Mouse (Mus musculus): Measurements from ENCODE around the gene Bag5. TPM values are rescaled to one million over a fixed set of nuclear protein-coding genes. Genes with fewer than 3 reads are reported as not detected.

Gene Bag5
- polyA plus RNA-seq, 1 experiment from 2014 or later = 71.5 TPM

- Histone ChIP-seq H3K4me2 (ENCODE audit: low read length) (no peak overlapping the region), H3K27ac (ENCODE audit: low read length) (no peak overlapping the region), H3K4me1 (replicated peaks; ENCODE audit: control insufficient read depth, insufficient read depth, low read length) (peaks cover 3% of the 10 kb centered on the region; the same call in 1 of the 2 replicates), H3K36me3 (ENCODE audit: control insufficient read depth, insufficient read depth) (peaks cover 19% of the 10 kb centered on the region), H3K27me3 (replicated peaks; ENCODE audit: control insufficient read depth, insufficient read depth, low read length) (no peaks in the 10 kb centered on the region), H3K9me3 (ENCODE audit: control insufficient read depth, low read length) (no peaks in the 10 kb centered on the region), H3K4me3 (replicated peaks; ENCODE audit: low read length) (no peak overlapping the region), H3K9ac (replicated peaks; ENCODE audit: low read depth, low read length) (no peak overlapping the region)
- 76% methylated on average over 15 of the region's 15 CpGs for WGBS
- no peak for ATAC-seq
Observed at GRCm38 (mm10) chr12:111705186-111705973, 7.7 kb downstream of the Bag5 start.

- Histone ChIP-seq H3K4me2 (ENCODE audit: low read length) (no peak overlapping the region), H3K27me3 (replicated peaks; ENCODE audit: control insufficient read depth, insufficient read depth, low read length) (no peaks in the 10 kb centered on the region), H3K9ac (replicated peaks; ENCODE audit: low read depth, low read length) (no peak overlapping the region), H3K9me3 (ENCODE audit: control insufficient read depth, low read length) (no peaks in the 10 kb centered on the region), H3K4me1 (replicated peaks; ENCODE audit: control insufficient read depth, insufficient read depth, low read length) (peaks cover 3% of the 10 kb centered on the region; the same call in 1 of the 2 replicates), H3K27ac (ENCODE audit: low read length) (no peak overlapping the region), H3K4me3 (replicated peaks; ENCODE audit: low read length) (no peak overlapping the region), H3K36me3 (ENCODE audit: control insufficient read depth, insufficient read depth) (peaks cover 13% of the 10 kb centered on the region)
- WGBS = 49% methylated on average over 9 of the region's 9 CpGs
- ATAC-seq = no peak
Observed at GRCm38 (mm10) chr12:111704609-111705008, 8.4 kb downstream of the Bag5 start.

GRCm38 (mm10) chr12:111703301-111703700, 9.8 kb downstream of the Bag5 start:
- Histone ChIP-seq H3K9ac (replicated peaks; ENCODE audit: low read depth, low read length) (no peak overlapping the region), H3K4me2 (ENCODE audit: low read length) (no peak overlapping the region), H3K36me3 (ENCODE audit: control insufficient read depth, insufficient read depth) (peaks cover 4% of the 10 kb centered on the region), H3K4me1 (replicated peaks; ENCODE audit: control insufficient read depth, insufficient read depth, low read length) (peaks cover 3% of the 10 kb centered on the region; the same call in 1 of the 2 replicates), H3K9me3 (ENCODE audit: control insufficient read depth, low read length) (no peaks in the 10 kb centered on the region), H3K27ac (ENCODE audit: low read length) (no peak overlapping the region), H3K27me3 (replicated peaks; ENCODE audit: control insufficient read depth, insufficient read depth, low read length) (no peaks in the 10 kb centered on the region), H3K4me3 (replicated peaks; ENCODE audit: low read length) (no peak overlapping the region)
- no peak for ATAC-seq
- WGBS = 71% methylated on average over 3 of the region's 3 CpGs

- Histone ChIP-seq H3K27me3 (replicated peaks; ENCODE audit: control insufficient read depth, insufficient read depth, low read length) (no peaks in the 10 kb centered on the region), H3K9me3 (ENCODE audit: control insufficient read depth, low read length) (no peaks in the 10 kb centered on the region), H3K4me3 (replicated peaks; ENCODE audit: low read length) (no peak overlapping the region), H3K27ac (ENCODE audit: low read length) (no peak overlapping the region), H3K36me3 (ENCODE audit: control insufficient read depth, insufficient read depth) (no peaks in the 10 kb centered on the region), H3K4me1 (replicated peaks; ENCODE audit: control insufficient read depth, insufficient read depth, low read length) (peaks cover 3% of the 10 kb centered on the region; the same call in 1 of the 2 replicates), H3K4me2 (ENCODE audit: low read length) (no peak overlapping the region), H3K9ac (replicated peaks; ENCODE audit: low read depth, low read length) (no peak overlapping the region)
- WGBS = 74% methylated on average over 9 of the region's 9 CpGs
- no peak for ATAC-seq
Observed at GRCm38 (mm10) chr12:111700920-111701458, 12.1 kb downstream of the Bag5 start.

GRCm38 (mm10) chr12:111699542-111699941, 13.5 kb downstream of the Bag5 start:
- no peak for ATAC-seq

GRCm38 (mm10) chr12:111698346-111698913, 14.6 kb downstream of the Bag5 start:
- Histone ChIP-seq H3K4me2 (ENCODE audit: low read length) (no peak overlapping the region), H3K9ac (replicated peaks; ENCODE audit: low read depth, low read length) (0 out of 2 replicates have a peak overlapping the region, but pooled peaks have one; percentile 26), H3K36me3 (ENCODE audit: control insufficient read depth, insufficient read depth) (no peaks in the 10 kb centered on the region), H3K9me3 (ENCODE audit: control insufficient read depth, low read length) (no peaks in the 10 kb centered on the region), H3K4me3 (replicated peaks; ENCODE audit: low read length) (no peak overlapping the region), H3K27ac (ENCODE audit: low read length) (no peak overlapping the region), H3K4me1 (replicated peaks; ENCODE audit: control insufficient read depth, insufficient read depth, low read length) (peaks cover 26% of the 10 kb centered on the region), H3K27me3 (replicated peaks; ENCODE audit: control insufficient read depth, insufficient read depth, low read length) (no peaks in the 10 kb centered on the region)
- ATAC-seq = no peak
- WGBS = 82% methylated on average over 6 of the region's 6 CpGs

More at GRCm38 (mm10) chr12:111699542-111699941, 13.5 kb downstream of the Bag5 start:
- Histone ChIP-seq H3K9ac (replicated peaks; ENCODE audit: low read depth, low read length) (no peak overlapping the region), H3K27me3 (replicated peaks; ENCODE audit: control insufficient read depth, insufficient read depth, low read length) (no peaks in the 10 kb centered on the region), H3K4me1 (replicated peaks; ENCODE audit: control insufficient read depth, insufficient read depth, low read length) (peaks cover 15% of the 10 kb centered on the region), H3K36me3 (ENCODE audit: control insufficient read depth, insufficient read depth) (no peaks in the 10 kb centered on the region), H3K4me2 (ENCODE audit: low read length) (no peak overlapping the region), H3K4me3 (replicated peaks; ENCODE audit: low read length) (no peak overlapping the region), H3K9me3 (ENCODE audit: control insufficient read depth, low read length) (no peaks in the 10 kb centered on the region), H3K27ac (ENCODE audit: low read length) (no peak overlapping the region)
- WGBS = 81% methylated on average over 4 of the region's 4 CpGs

GRCm38 (mm10) chr12:111697708-111698107, 15.3 kb downstream of the Bag5 start:
- Histone ChIP-seq H3K36me3 (ENCODE audit: control insufficient read depth, insufficient read depth) (no peaks in the 10 kb centered on the region), H3K4me2 (ENCODE audit: low read length) (no peak overlapping the region), H3K4me1 (replicated peaks; ENCODE audit: control insufficient read depth, insufficient read depth, low read length) (peaks cover 32% of the 10 kb centered on the region), H3K9ac (replicated peaks; ENCODE audit: low read depth, low read length) (0 out of 2 replicates have a peak overlapping the region, but pooled peaks have one; percentile 6), H3K27ac (ENCODE audit: low read length) (no peak overlapping the region), H3K9me3 (ENCODE audit: control insufficient read depth, low read length) (no peaks in the 10 kb centered on the region), H3K4me3 (replicated peaks; ENCODE audit: low read length) (no peak overlapping the region), H3K27me3 (replicated peaks; ENCODE audit: control insufficient read depth, insufficient read depth, low read length) (no peaks in the 10 kb centered on the region)
- 80% methylated on average over 4 of the region's 4 CpGs for WGBS
- ATAC-seq = no peak

GRCm38 (mm10) chr12:111696239-111696638, 16.8 kb downstream of the Bag5 start:
- ATAC-seq = no peak
- Histone ChIP-seq H3K9ac (replicated peaks; ENCODE audit: low read depth, low read length) (no peak overlapping the region), H3K4me1 (replicated peaks; ENCODE audit: control insufficient read depth, insufficient read depth, low read length) (peaks cover 40% of the 10 kb centered on the region), H3K4me3 (replicated peaks; ENCODE audit: low read length) (no peak overlapping the region), H3K27me3 (replicated peaks; ENCODE audit: control insufficient read depth, insufficient read depth, low read length) (no peaks in the 10 kb centered on the region), H3K36me3 (ENCODE audit: control insufficient read depth, insufficient read depth) (no peaks in the 10 kb centered on the region), H3K9me3 (ENCODE audit: control insufficient read depth, low read length) (no peaks in the 10 kb centered on the region), H3K27ac (ENCODE audit: low read length) (peak overlapping the region; percentile 91), H3K4me2 (ENCODE audit: low read length) (no peak overlapping the region)
- WGBS = 19% methylated on average over 6 of the region's 6 CpGs

Data from forebrain, embryonic 16.5 days (tissue).